Mouse (Mus musculus) forebrain, postnatal 0 days (tissue): ENCODE data around the gene N4bp3. TPM values are rescaled to one million over a fixed set of nuclear protein-coding genes. Genes with fewer than 3 reads are reported as not detected.
A peak's percentile ranks its signal among the peaks of the same experiment; 100 is the strongest.
"Not testable (repeated sequence)": the region's sequence is repeated elsewhere in the genome, so short reads cannot be mapped to it uniquely, and the experiment has no call there.

Source experiments
- ATAC-seq: fragments of 200-750 bp; cut with Nextera tagmentation; 2 replicates; pipeline ENCODE4 v1.8.0; 2017; ENCODE audit warnings: mild to moderate bottlenecking, moderate library complexity
- DNase-seq: peaks from one replicate; pipeline ENCODE4 v3.0.0-alpha.2; 2015
- H3K27ac ChIP-seq: fragments of 300-500 bp; sonication (generic); 2 replicates; pipeline ENCODE4 v1.5.1; 2014; ENCODE audit warnings: low read depth, mild to moderate bottlenecking, antibody characterized with exemption, low read length, moderate library complexity, mixed read lengths
- H3K27me3 ChIP-seq: fragments of 300-500 bp; sonication (generic); 2 replicates; pipeline ENCODE4 v1.6.1; 2014; ENCODE audit warnings: mild to moderate bottlenecking, low read length, mixed read lengths; ENCODE audit not compliant: insufficient read depth
- H3K36me3 ChIP-seq: fragments of 300-500 bp; sonication (generic); 2 replicates; pipeline ENCODE4 v1.6.1; 2014; ENCODE audit warnings: mild to moderate bottlenecking, moderate library complexity; ENCODE audit not compliant: insufficient read depth
- H3K4me1 ChIP-seq: fragments of 300-500 bp; sonication (generic); 2 replicates; pipeline ENCODE4 v1.6.1; 2014; ENCODE audit warnings: antibody characterized with exemption; ENCODE audit not compliant: insufficient read depth
- H3K4me2 ChIP-seq: fragments of 300-500 bp; sonication (generic); 2 replicates; pipeline ENCODE4 v1.6.1; 2014; ENCODE audit warnings: low read depth, mild to moderate bottlenecking, moderate library complexity
- H3K4me3 ChIP-seq: fragments of 300-500 bp; sonication (generic); 2 replicates; pipeline ENCODE4 v1.5.1; 2014; ENCODE audit warnings: low read depth, low read length, mixed read lengths
- H3K9ac ChIP-seq: fragments of 300-500 bp; sonication (generic); 2 replicates; pipeline ENCODE4 v1.6.1; 2014; ENCODE audit warnings: mild to moderate bottlenecking
- H3K9me3 ChIP-seq: fragments of 300-500 bp; sonication (generic); 2 replicates; pipeline ENCODE4 v1.6.1; 2016; ENCODE audit warnings: low read length
- CTCF ChIP-seq: sonication (generic); IDR thresholded peaks from 2 replicates; pipeline ENCODE4 v1.5.1; 2016; ENCODE audit warnings: antibody characterized with exemption, control low read depth, low read depth
- WGBS: fragments of 180-500 bp; shearing (Covaris S2); extraction: QIAGEN DNeasy Blood & Tissue Kit; methylation state at CpG from one replicate; pipeline ENCODE4 v1.1.7; 2014; 5-methylcytosine and 5-hydroxymethylcytosine counted together
- polyA plus RNA-seq: library from polyadenylated mRNA; unstranded; fragments of >200 nt; fragmentation: Nextera tagmentation; extraction: Ambion mirVana; gene quantifications from 2 replicates; pipeline ENCODE4 v1.2.1, GENCODE M21; 2015
- total RNA-seq: library from RNA; depleted of rRNA; stranded (reverse); fragments of >200 nt; gene quantifications from 2 replicates; pipeline ENCODE4 v1.2.3, GENCODE M21; 2014

N4bp3 gene
- total and polyA plus RNA-seq, 2 experiments from 2014 or later, result 17.9 to 23.4 TPM

DNA sequence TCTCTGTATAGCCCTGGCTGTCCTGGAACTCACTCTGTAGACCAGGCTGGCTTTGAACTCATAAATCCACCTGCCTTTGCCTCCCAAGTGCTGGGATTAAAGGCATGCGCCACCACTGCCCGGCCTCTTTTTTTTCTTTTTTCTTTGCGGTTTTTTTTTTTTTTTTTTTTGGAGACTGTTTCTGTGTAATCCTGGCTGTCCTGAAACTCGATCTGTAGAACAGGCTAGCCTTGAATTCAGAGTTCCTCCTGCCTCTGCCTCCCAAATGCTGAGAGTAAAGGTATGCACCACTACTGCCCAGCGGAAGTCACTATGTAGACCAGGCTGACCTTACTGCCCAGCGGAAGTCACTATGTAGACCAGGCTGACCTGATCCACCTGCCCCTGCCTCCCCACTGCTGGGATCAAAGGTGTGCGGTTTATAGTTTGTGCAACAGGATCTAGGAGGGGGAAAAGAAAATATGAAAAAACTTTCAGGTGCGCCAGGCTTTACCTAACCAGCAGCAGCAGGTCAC, 31.7 kb downstream of the N4bp3 start:
- Histone ChIP-seq H3K9me3 (no peaks in the 10 kb centered on the region), H3K4me1 (0 out of 2 replicates have a peak, but pooled peaks cover 3% of the 10 kb centered on the region), H3K4me3 (peak overlapping the region; percentile 95), H3K36me3 (peaks cover 20% of the 10 kb centered on the region), H3K27ac (no peak overlapping the region), H3K27me3 (no peaks in the 10 kb centered on the region), H3K4me2 (peak overlapping the region; percentile 78), H3K9ac (peak overlapping the region; percentile 72; the same call in 1 of the 2 replicates)
- no peak for DNase-seq
- 52% methylated on average over 8 of the region's 8 CpGs for WGBS
- TF ChIP-seq CTCF, result no peak
- no peak; the same call in none of the 2 replicates for ATAC-seq

DNA sequence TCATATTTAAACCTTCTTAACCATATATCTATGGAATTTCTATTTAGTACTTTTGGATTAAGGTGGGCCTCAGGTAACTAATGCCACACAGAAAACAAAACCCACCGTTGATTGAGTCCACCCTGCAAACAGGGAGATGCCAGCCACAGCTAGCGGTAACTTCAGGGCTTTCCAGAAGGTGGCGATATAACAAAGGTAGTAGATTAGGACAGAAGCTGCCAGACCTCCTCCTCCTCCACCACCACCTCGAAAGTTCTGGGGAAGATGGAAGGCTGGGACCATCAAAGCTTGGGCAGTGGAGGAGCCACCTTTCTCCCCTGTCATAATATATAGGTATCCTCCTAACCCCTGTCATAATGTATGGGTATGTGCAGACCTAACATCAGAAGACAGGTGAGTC, 32.9 kb downstream of the N4bp3 start:
- no peak overlapping the region for H3K4me2 ChIP-seq
- DNase-seq (peak; percentile 66), ATAC-seq (no peak)
- no peak overlapping the region for H3K9ac ChIP-seq
- H3K4me1 ChIP-seq, result 0 out of 2 replicates have a peak, but pooled peaks cover 3% of the 10 kb centered on the region
- peak; percentile 79 for TF ChIP-seq CTCF
- H3K36me3 ChIP-seq, result peaks cover 8% of the 10 kb centered on the region; the same call in 1 of the 2 replicates
- WGBS, result under 1% methylated on average over 4 of the region's 4 CpGs
- no peaks in the 10 kb centered on the region for H3K9me3 ChIP-seq
- H3K27me3 ChIP-seq, result no peaks in the 10 kb centered on the region
- no peak overlapping the region for H3K4me3 ChIP-seq
- H3K27ac ChIP-seq, result no peak overlapping the region

DNA sequence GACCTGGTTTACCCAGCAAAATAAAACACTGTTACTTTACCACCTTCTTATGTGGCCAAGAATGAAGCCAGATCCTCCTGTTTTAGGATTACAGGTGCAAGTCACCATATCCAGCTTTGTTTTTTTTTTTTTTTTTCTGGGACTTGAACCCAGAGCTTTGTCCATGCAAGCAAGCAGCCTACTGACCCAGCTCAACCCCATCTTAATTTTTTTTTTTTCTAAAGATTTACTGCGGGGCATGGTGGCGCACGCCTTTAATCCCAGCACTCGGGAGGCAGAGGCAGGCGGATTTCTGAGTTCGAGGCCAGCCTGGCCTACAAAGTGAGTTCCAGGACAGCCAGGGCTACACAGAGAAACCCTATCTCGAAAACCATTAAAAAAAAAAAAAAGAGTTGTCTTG, 34.5 kb downstream of the N4bp3 start:
- peak overlapping the region; percentile 51 for H3K4me2 ChIP-seq
- not testable (repeated sequence) for H3K9me3 ChIP-seq, H3K27ac ChIP-seq, H3K4me1 ChIP-seq, H3K27me3 ChIP-seq, H3K36me3 ChIP-seq, DNase-seq, ATAC-seq, H3K4me3 ChIP-seq, H3K9ac ChIP-seq
- WGBS, result 92% methylated on average over 7 of the region's 7 CpGs

DNA sequence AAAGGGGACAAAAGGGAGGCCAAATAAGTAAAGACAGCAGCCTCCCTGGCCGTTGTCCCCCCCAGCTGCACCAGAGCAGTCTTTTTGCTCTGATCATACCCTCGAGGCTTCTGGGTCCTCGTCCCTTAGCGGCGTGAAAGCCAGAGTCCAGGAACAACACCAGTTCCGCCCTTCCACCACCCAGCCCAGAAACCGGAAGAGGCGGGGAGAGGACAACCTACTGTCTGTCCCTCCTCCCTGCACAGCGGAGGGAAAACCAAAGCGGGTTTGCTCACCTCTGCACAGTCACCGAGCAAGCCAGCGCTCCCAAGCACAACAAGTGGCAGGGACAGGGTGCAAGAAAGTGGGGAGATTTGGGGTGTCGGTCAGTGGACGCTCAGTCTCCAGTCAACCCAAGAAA, 35.0 kb downstream of the N4bp3 start:
- peak overlapping the region; percentile 47 for H3K9ac ChIP-seq
- 7% methylated on average over 14 of the region's 14 CpGs for WGBS
- H3K9me3 ChIP-seq, result no peaks in the 10 kb centered on the region
- 0 out of 2 replicates have a peak, but pooled peaks cover 3% of the 10 kb centered on the region for H3K4me1 ChIP-seq
- H3K27me3 ChIP-seq, result no peaks in the 10 kb centered on the region
- DNase-seq (no peak), ATAC-seq (no peak)
- H3K36me3 ChIP-seq, result no peaks in the 10 kb centered on the region
- no peak for TF ChIP-seq CTCF
- 0 out of 2 replicates have a peak overlapping the region, but pooled peaks have one; percentile 15 for H3K27ac ChIP-seq
- H3K4me2 ChIP-seq, result peak overlapping the region; percentile 51
- peak overlapping the region; percentile 27 for H3K4me3 ChIP-seq

DNA sequence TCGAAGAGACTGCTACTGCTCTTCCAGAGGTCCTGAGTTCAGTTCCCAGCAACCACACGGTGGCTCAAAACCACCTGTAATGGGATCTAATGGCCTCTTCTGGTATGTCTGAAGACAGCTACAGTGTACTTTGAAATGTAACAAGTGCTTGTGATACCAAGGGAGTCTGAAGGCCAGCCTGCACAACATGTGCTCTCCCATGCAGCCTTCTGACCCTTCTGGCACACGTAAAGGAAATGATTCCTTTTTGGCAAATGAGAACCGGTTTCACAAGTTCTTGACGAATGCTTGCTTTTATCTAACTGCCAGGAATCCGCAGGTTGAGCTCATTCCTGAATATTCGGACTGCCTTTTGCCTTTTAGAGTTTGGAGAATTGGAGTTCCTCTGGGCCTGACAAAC, 35.5 kb downstream of the N4bp3 start:
- H3K36me3 ChIP-seq, result no peaks in the 10 kb centered on the region
- WGBS, result 52% methylated on average over 7 of the region's 7 CpGs
- H3K27ac ChIP-seq, result no peak overlapping the region
- H3K27me3 ChIP-seq, result no peaks in the 10 kb centered on the region
- 0 out of 2 replicates have a peak, but pooled peaks cover 3% of the 10 kb centered on the region for H3K4me1 ChIP-seq
- no peak for TF ChIP-seq CTCF
- peak overlapping the region; percentile 47 for H3K9ac ChIP-seq
- H3K9me3 ChIP-seq, result no peaks in the 10 kb centered on the region
- DNase-seq (no peak), ATAC-seq (no peak)
- H3K4me2 ChIP-seq, result peak overlapping the region; percentile 51
- H3K4me3 ChIP-seq, result peak overlapping the region; percentile 27; the same call in 1 of the 2 replicates

DNA sequence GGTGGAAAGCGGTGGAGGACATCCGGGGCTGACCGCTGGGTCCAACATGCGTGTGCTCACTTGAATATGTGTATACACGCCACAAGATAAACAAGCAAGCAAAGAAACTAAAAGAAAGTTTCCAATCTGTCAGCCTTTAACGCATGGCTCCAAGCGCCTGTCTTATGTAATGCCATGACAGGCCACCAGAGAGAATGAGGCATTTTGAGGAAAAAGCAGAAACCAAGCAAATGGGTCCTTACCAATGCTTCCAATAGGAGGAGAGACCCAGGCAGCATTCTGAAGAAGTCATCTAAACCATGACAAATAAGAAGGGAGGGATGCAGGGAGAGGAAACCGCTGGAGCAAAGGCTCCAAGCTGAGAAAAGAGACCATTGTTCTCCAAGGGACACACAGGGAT, 36.4 kb downstream of the N4bp3 start:
- 80% methylated on average over 8 of the region's 8 CpGs for WGBS

DNA sequence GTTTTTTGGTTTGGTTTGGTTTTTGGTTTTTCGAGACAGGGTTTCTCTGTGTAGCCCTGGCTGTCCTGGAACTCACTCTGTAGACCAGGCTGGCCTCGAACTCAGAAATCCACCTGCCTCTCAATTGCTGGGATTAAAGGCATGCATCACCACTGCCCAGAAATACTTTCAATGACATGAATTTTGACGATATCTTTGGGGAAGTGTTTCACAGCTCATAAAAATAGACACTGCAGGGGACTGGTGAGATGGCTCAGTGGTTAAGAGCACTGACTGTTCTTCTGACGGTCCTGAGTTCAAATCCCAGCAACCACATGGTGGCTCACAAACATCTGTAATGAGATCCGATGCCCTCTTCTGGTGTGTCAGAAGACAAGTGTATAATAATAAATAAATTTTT, 40.7 kb downstream of the N4bp3 start:
- not testable (repeated sequence) for H3K4me2 ChIP-seq, H3K4me3 ChIP-seq, H3K9me3 ChIP-seq, H3K27me3 ChIP-seq, DNase-seq, H3K27ac ChIP-seq, H3K4me1 ChIP-seq, H3K36me3 ChIP-seq, ATAC-seq, H3K9ac ChIP-seq
- WGBS, result 90% methylated on average over 5 of the region's 5 CpGs

More for the DNA sequence above, 36.4 kb downstream of the N4bp3 start:
- H3K9ac ChIP-seq, result no peak overlapping the region
- TF ChIP-seq CTCF, result peak; percentile 12; the same call in 1 of the 2 replicates
- DNase-seq (no peak), ATAC-seq (no peak)
- H3K27ac ChIP-seq, result no peak overlapping the region
- H3K27me3 ChIP-seq, result no peaks in the 10 kb centered on the region
- no peak overlapping the region for H3K4me3 ChIP-seq
- no peaks in the 10 kb centered on the region for H3K36me3 ChIP-seq
- no peaks in the 10 kb centered on the region for H3K9me3 ChIP-seq
- 0 out of 2 replicates have a peak, but pooled peaks cover 3% of the 10 kb centered on the region for H3K4me1 ChIP-seq
- no peak overlapping the region for H3K4me2 ChIP-seq
